ENCODE assay signal across 18 mouse cellular contexts in the genomic region with DNA sequence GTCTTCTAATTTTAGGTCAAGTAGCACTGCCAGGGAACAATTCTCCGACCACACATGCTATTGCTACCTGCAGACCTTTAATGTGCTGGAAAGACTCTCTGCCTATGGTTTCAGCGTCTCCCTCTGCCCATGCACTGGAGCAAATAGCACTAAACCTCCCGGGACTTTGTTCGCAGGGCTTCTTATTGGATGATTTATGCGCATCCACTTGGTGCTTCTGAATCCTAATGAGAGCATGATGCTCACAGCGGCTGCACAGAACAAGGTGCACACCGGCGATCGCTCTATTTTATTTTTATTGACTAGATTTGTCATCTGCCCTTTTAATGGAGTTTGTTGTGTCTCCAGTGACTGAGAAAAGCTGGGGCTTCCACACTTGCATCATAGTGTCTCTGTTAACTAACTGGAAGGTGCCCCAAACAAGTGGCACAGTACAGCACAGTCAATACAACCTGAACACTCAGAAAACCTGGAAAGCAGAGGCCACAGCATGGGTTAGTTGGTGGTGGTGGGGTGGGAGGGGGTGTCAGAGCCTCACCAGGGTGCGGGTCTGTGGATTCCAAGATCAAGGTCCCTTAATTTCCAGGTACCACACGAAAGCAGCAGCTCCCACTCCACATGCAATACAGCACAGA.
DNase-seq lines count a peak whose midpoint lies in the region; ATAC-seq lines count a peak whose summit lies in the region.
"Had no signal": no experiment of that assay in that cellular context is flagged by ENCODE, and none has a peak within 500 bp of the region (broad histone marks: within the 10 kb centered on the region; RNA-seq: fewer than 3 reads in every experiment).

No protein-coding gene starts in this region.

- H3K27me3 ChIP-seq in hindbrain, embryonic 11.5 days (ENCODE audit: control insufficient read depth, insufficient read depth, low read length), result no peaks in the 10 kb centered on the region
- no peaks in the 10 kb centered on the region for H3K27me3 ChIP-seq in hindbrain, embryonic 10.5 days (ENCODE audit: insufficient read depth, poor library complexity, severe bottlenecking)
- no peaks in the 10 kb centered on the region for H3K27me3 ChIP-seq in forebrain, embryonic 12.5 days
- no peaks in the 10 kb centered on the region for H3K27me3 ChIP-seq in forebrain, embryonic 16.5 days (replicated peaks; ENCODE audit: control insufficient read depth, insufficient read depth, low read length)
- H3K27me3 ChIP-seq in midbrain, embryonic 14.5 days (ENCODE audit: control insufficient read depth, insufficient read depth, low read length), result no peaks in the 10 kb centered on the region
- H3K27me3 ChIP-seq in liver, embryonic 11.5 days (replicated peaks; ENCODE audit: control insufficient read depth, insufficient read depth, low read length), result no peaks in the 10 kb centered on the region
- H3K27me3 ChIP-seq: heart, embryonic 12.5 days had no signal

- H3K4me2 ChIP-seq in hindbrain, embryonic 11.5 days (replicated peaks; ENCODE audit: low read depth, low read length), result no peak overlapping the region
- no peak overlapping the region for H3K4me2 ChIP-seq in forebrain, embryonic 12.5 days
- H3K4me2 ChIP-seq in forebrain, embryonic 16.5 days (ENCODE audit: low read length), result no peak overlapping the region
- peak overlapping the region; percentile 10; the same call in 1 of the 2 replicates for H3K4me2 ChIP-seq in midbrain, embryonic 14.5 days (ENCODE audit: low read length)
- H3K4me2 ChIP-seq in liver, embryonic 11.5 days, result no peak overlapping the region
- H3K4me2 ChIP-seq: heart, embryonic 12.5 days had no signal

- H3K9me3 ChIP-seq in hindbrain, embryonic 11.5 days (ENCODE audit: control insufficient read depth, low read length), result no peaks in the 10 kb centered on the region
- H3K9me3 ChIP-seq in hindbrain, embryonic 10.5 days, result no peaks in the 10 kb centered on the region
- H3K9me3 ChIP-seq in forebrain, embryonic 12.5 days, result no peaks in the 10 kb centered on the region
- no peaks in the 10 kb centered on the region for H3K9me3 ChIP-seq in forebrain, embryonic 16.5 days (ENCODE audit: control insufficient read depth, low read length)
- H3K9me3 ChIP-seq in midbrain, embryonic 14.5 days (ENCODE audit: control insufficient read depth, low read length), result no peaks in the 10 kb centered on the region
- H3K9me3 ChIP-seq in liver, embryonic 11.5 days (ENCODE audit: control insufficient read depth, low read length), result no peaks in the 10 kb centered on the region; the same call in 1 of the 2 replicates
- H3K9me3 ChIP-seq: heart, embryonic 12.5 days had no signal

- no peak overlapping the region for H3K27ac ChIP-seq in hindbrain, embryonic 11.5 days (ENCODE audit: low read depth, low read length)
- no peak overlapping the region for H3K27ac ChIP-seq in hindbrain, embryonic 10.5 days
- H3K27ac ChIP-seq in forebrain, embryonic 12.5 days, result no peak overlapping the region
- H3K27ac ChIP-seq in forebrain, embryonic 16.5 days (ENCODE audit: low read length), result no peak overlapping the region
- H3K27ac ChIP-seq in midbrain, embryonic 14.5 days (replicated peaks; ENCODE audit: low read depth, low read length), result no peak overlapping the region
- no peak overlapping the region for H3K27ac ChIP-seq in liver, embryonic 11.5 days (ENCODE audit: low read depth, low read length)
- H3K27ac ChIP-seq: left cerebral cortex, adult 2 months had no signal

- ATAC-seq in hindbrain, embryonic 11.5 days (ENCODE audit: low FRiP score), result peak; percentile 82
- ATAC-seq in forebrain, embryonic 12.5 days (ENCODE audit: low FRiP score), result peak; percentile 73
- peak; percentile 67; the same call in 1 of the 2 replicates for ATAC-seq in forebrain, embryonic 16.5 days
- ATAC-seq in midbrain, embryonic 14.5 days (ENCODE audit: low FRiP score, low TSS enrichment), result peak; percentile 73; the same call in 1 of the 2 replicates
- ATAC-seq in liver, embryonic 11.5 days (replicated peaks; ENCODE audit: low FRiP score), result no peak
- ATAC-seq: liver, postnatal 0 days had no signal

- no peak overlapping the region for H3K9ac ChIP-seq in hindbrain, embryonic 11.5 days (ENCODE audit: low read depth, low read length)
- H3K9ac ChIP-seq in forebrain, embryonic 12.5 days, result no peak overlapping the region
- H3K9ac ChIP-seq in forebrain, embryonic 16.5 days (replicated peaks; ENCODE audit: low read depth, low read length), result no peak overlapping the region
- no peak overlapping the region for H3K9ac ChIP-seq in midbrain, embryonic 14.5 days (replicated peaks; ENCODE audit: low read length)
- no peak overlapping the region for H3K9ac ChIP-seq in liver, embryonic 11.5 days (ENCODE audit: low read depth, low read length)
- H3K9ac ChIP-seq: heart, embryonic 12.5 days; liver, postnatal 0 days had no signal

- 67% methylated on average over 11 of the region's 11 CpGs for WGBS in hindbrain, embryonic 11.5 days
- 76% methylated on average over 11 of the region's 11 CpGs for WGBS in hindbrain, embryonic 10.5 days
- 69% methylated on average over 11 of the region's 11 CpGs for WGBS in forebrain, embryonic 12.5 days
- WGBS in forebrain, embryonic 16.5 days, result 56% methylated on average over 11 of the region's 11 CpGs
- 36% methylated on average over 11 of the region's 11 CpGs for WGBS in midbrain, embryonic 14.5 days
- WGBS in liver, embryonic 11.5 days, result 80% methylated on average over 11 of the region's 11 CpGs

- no peaks in the 10 kb centered on the region; the same call in 1 of the 2 replicates for H3K4me1 ChIP-seq in hindbrain, embryonic 11.5 days (replicated peaks; ENCODE audit: control insufficient read depth, insufficient read depth, low read length)
- H3K4me1 ChIP-seq in hindbrain, embryonic 10.5 days (replicated peaks), result peaks cover 5% of the 10 kb centered on the region; the same call in 1 of the 2 replicates
- H3K4me1 ChIP-seq in forebrain, embryonic 12.5 days, result peaks cover 9% of the 10 kb centered on the region
- H3K4me1 ChIP-seq in forebrain, embryonic 16.5 days (replicated peaks; ENCODE audit: control insufficient read depth, insufficient read depth, low read length), result 0 out of 2 replicates have a peak, but pooled peaks cover 3% of the 10 kb centered on the region
- peaks cover 2% of the 10 kb centered on the region; the same call in 1 of the 2 replicates for H3K4me1 ChIP-seq in midbrain, embryonic 14.5 days (ENCODE audit: control insufficient read depth, insufficient read depth, low read length)
- H3K4me1 ChIP-seq in liver, embryonic 11.5 days (replicated peaks; ENCODE audit: control insufficient read depth, insufficient read depth, low read length), result no peaks in the 10 kb centered on the region
- H3K4me1 ChIP-seq: heart, embryonic 12.5 days had no signal

- peak; percentile 37 for DNase-seq in hindbrain, embryonic 11.5 days (ENCODE audit: low spot score)
- DNase-seq in hindbrain, embryonic 10.5 days (ENCODE audit: low spot score), result no peak
- DNase-seq in midbrain, embryonic 14.5 days, result peak; percentile 73
- no peak for DNase-seq in layer of hippocampus, adult 18-20 months (ENCODE audit: low spot score in 2 of 2)
- no peak for DNase-seq in liver, embryonic 11.5 days (ENCODE audit: low spot score)
- no peak for DNase-seq in heart, postnatal 10 days
- DNase-seq: B cell, adult 2 months; cerebellum, adult 9-10 months; kidney, adult 8-10 months; kidney, postnatal 14 days; liver; liver, postnatal 0 days; lung, postnatal 10 days; thymus, postnatal 25 days had no signal

- H3K4me3 ChIP-seq in hindbrain, embryonic 11.5 days (ENCODE audit: low read depth, low read length), result no peak overlapping the region
- no peak overlapping the region for H3K4me3 ChIP-seq in hindbrain, embryonic 10.5 days
- H3K4me3 ChIP-seq in forebrain, embryonic 12.5 days (replicated peaks), result no peak overlapping the region
- H3K4me3 ChIP-seq in forebrain, embryonic 16.5 days (replicated peaks; ENCODE audit: low read length), result no peak overlapping the region
- no peak overlapping the region for H3K4me3 ChIP-seq in midbrain, embryonic 14.5 days (replicated peaks; ENCODE audit: low read depth, low read length)
- H3K4me3 ChIP-seq in liver, embryonic 11.5 days (ENCODE audit: low read depth, low read length), result no peak overlapping the region
- H3K4me3 ChIP-seq: heart, embryonic 12.5 days; left cerebral cortex, adult 2 months had no signal

- H3K36me3 ChIP-seq in hindbrain, embryonic 11.5 days (ENCODE audit: control insufficient read depth, insufficient read depth, low read length), result no peaks in the 10 kb centered on the region
- H3K36me3 ChIP-seq in hindbrain, embryonic 10.5 days, result no peaks in the 10 kb centered on the region
- H3K36me3 ChIP-seq in forebrain, embryonic 12.5 days (replicated peaks), result no peaks in the 10 kb centered on the region
- H3K36me3 ChIP-seq in forebrain, embryonic 16.5 days (ENCODE audit: control insufficient read depth, insufficient read depth), result no peaks in the 10 kb centered on the region
- H3K36me3 ChIP-seq in midbrain, embryonic 14.5 days (ENCODE audit: control insufficient read depth, insufficient read depth, low read length), result no peaks in the 10 kb centered on the region
- no peaks in the 10 kb centered on the region for H3K36me3 ChIP-seq in liver, embryonic 11.5 days (ENCODE audit: control insufficient read depth, insufficient read depth, low read length)
- H3K36me3 ChIP-seq: heart, embryonic 12.5 days had no signal

- intact Hi-C loops in heart, postnatal 10 days (cut with DNase I), result no loop called here

Comparison
In these comparisons a context has a peak if more than half of its experiments do, and no peak if none do; other contexts are left out.
1. DNase-seq: peak in hindbrain, embryonic 11.5 days (single experiment) and midbrain, embryonic 14.5 days (single experiment); none in hindbrain, embryonic 10.5 days (single experiment), layer of hippocampus, adult 18-20 months (0 of 2), liver, embryonic 11.5 days (single experiment) and heart, postnatal 10 days (0 of 2).